Mouse (Mus musculus): ENCODE results near the gene Impdh2.

Gene Impdh2

DNA sequence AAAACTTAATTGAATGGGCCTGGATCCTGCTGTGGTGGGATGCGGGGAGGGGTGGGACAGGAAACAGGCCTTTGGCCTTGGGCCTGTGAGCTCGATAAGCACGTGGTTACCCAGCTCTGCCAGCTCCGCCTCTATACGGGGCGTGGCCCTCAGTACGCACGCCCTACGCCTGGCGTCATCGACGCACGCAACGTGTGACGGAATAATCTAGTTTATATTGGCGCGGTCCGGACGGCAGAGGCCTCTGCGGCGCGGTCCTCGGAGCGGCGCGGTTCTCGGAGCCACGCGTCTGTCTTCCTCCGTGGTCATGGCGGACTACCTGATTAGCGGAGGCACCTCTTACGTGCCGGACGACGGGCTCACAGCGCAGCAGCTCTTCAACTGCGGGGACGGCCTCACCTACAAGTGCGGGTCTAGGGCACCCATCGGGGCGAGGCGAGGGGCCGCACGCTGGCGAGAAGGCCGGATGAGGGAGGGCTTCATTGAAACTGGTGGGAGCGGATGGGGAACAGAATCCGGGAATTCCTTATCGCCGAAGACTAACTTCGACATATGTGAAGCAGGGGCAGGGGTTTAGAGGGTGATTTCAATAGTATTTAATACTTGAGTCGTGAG lies at the start of gene Impdh2:
Gene Impdh2 (plus strand): TSS at position 60 of the 615 bp plus-strand sequence.
- DNase-seq, result peak; percentile 96

DNA sequence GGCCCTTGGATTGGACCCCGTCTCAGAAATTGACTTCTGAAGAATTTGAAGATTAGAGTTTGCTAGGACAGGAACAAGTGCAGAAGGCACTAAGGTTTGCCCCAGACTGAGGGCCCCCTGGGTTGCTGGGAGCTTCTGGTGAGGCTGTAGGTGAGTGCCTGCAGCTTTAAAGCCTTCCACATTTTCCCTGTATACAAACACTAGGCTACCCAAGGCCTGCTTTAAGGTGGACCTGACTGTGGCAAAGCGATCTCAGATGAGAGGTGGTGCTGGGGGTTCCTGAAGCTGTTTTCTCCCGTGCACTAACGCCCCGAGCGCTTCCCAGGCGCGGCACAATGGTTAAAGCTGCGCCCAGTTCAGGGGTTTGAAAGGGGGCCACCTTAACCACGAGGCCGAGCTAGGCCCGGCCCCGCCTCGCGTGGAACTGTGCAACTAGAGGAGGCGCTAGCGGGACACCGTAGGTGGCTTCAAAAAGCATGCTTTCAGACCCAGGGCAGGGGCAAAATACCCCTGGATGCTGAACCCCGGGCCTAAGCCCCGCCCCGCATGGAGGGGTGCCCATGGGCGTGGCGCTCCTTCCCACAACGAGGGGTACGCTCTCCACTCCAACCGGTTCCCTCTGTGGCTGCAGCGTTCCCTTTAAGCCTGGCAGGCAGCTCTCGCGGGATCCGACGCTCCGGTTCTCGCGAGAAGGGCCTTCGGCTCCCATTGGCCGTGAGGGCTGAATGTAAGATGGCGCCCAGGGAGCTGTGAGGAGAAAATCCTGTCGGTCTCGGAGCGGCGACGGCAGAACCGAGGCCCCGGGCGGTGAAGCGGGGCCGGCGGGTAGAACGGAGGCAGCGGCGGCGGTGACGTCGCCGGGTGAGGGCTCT lies 43.5 kb upstream of the Impdh2 start, which contains the start of gene Qrich1:
Gene Qrich1 (plus strand): TSS at position 427 of the 872 bp plus-strand sequence.
- DNase-seq, result peak; percentile 97

DNA sequence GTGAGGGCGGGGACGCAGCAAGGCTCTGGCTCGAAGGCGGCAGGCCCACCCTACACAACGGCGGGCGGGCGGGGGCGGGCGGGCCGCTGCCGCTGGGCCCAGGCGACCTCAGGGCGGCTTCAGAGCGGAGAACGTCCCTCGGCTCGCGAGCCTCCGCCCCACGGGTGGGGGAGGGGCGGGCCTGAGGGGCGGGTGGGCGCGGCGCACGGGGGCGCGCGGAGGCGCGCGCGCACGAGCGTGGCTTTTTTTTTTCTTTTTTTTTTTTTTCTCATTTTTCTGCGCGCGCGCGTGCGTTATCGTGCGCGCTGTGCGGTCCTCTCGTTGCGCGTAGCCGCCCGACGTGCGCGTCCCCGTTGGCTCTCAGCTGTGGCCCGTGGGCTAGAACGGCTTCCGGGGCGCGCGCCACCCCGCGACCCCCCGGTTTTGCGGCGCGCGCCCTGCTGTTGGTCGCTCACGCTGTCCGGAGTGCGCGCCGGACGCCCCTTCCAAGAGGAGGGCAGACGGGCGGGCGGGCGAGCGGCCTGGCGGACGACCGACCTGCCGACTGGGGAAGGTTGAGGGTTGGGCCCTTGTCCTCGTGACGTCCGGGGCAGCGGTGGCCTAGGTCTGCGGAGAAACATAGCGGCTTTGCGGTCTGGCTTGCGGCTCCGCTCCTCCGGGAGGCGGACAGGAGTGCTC lies 42.7 kb upstream of the Impdh2 start:
- peak; percentile 84 for DNase-seq

DNA sequence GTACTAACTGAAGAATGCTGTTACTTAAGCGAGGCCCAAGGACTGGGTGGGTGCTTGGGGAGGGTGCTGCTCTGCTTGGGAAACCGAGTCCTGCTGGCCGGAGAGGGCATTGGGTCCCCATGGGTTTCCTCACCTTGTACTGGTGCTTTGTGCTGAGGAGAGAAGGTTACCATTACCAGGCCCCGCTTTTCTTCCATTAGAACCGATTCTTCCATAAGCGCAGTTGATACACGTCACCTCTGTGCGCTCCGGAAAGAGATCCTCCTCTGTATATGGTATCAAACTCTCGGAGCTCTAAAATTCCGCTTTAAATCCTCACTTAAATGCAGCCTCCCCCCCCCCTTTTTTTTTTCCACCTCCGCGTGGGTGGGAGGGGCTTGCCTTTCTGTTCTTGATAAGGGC lies 42.2 kb upstream of the Impdh2 start:
- DNase-seq, result no peak

DNA sequence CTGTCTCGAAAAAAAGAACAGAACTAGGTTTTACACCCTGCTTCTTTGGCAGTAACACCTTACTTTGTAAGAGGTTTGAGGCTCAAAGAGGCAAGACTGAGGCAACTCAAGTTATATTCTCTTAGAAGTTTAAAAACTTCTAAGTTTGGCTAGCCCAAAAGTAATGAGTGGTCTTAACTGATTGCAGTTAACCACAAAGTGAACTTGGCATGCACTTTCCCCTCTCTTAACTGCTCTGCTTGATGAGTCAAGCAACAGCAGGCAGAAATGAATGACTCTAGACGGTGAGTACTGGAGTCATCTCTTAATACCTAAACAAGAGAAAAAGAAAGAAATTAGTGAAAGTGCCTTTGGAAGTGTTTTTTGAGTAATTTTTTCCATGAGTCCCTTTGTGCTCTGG lies 38.5 kb upstream of the Impdh2 start:
- no peak for DNase-seq

DNA sequence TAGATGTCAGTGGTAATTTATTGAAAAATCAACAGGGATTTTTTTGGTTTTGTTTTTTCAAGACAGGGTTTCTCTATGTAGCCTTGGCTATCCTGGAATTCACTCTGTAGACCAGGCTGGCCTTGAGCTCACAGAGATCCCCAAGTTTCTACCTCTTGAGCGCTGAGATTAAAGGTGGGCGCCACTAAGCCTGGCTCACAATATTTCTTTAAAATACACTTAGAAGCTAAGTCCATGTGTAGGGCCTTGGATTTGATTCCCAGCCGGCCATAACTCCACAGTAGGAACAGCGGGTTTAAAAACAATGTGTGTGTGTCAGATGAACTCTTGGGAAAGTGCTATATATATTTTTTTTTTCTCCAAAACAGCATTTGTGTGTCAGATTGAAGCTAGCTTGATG lies 36.7 kb upstream of the Impdh2 start:
- DNase-seq, result no peak

DNA sequence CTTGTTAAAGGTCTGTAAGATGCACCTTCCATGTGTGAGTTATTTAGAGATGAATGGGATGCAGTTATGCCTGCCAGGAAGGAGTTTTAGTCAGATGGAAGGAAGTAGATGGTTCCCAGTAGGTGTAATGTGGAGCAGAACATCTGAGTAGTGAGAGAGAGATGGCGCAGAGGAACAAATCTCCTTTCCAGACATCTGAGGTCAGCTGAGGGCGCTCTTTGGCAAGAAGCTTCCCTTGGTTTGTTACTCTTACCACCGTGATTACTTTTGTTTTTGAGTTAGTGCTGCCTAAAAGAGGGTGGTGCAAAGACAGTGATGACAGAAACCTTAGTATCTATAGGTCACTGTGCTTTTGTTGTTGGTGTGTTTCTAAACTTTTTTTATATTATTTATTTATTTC lies 34.7 kb upstream of the Impdh2 start:
- DNase-seq, result no peak

DNA sequence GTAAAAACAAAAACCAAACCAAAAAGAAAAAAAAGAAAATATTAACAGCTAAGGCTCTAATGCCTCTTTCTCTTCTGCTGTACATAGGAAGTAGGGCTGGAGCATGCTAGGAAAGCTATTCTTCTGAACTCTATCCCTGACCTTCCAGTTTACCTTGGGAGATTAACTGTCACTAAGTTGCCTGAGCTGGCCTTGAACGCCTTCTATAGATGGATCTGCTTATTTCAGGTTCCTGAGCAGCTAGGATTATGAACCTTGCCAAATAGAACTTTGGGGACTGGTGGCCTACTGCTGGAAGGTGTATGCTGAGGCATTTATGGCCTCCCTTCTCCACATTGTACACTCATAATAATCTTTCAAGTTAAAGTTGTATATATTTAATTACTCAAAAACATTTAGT lies 29.1 kb upstream of the Impdh2 start:
- DNase-seq, result no peak

DNA sequence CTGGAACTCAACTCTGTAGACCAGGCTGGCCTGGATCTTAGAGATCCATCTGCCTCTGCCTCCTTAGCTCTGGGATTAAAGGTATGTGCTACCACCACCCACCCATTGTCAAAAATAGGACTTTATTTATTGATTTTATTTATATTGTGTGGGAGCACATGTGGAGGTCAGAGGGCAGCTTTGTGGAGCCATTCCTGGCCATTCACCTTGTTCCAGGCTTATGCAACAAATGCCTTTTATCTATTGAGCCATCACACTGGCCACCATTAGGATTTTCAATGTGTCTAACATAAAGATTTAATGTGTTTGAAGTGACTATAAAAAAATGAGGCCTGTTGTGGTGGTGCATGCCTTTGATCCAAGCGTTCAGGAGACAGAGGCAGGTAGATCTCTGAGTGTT lies 28.6 kb upstream of the Impdh2 start:
- DNase-seq, result no peak

DNA sequence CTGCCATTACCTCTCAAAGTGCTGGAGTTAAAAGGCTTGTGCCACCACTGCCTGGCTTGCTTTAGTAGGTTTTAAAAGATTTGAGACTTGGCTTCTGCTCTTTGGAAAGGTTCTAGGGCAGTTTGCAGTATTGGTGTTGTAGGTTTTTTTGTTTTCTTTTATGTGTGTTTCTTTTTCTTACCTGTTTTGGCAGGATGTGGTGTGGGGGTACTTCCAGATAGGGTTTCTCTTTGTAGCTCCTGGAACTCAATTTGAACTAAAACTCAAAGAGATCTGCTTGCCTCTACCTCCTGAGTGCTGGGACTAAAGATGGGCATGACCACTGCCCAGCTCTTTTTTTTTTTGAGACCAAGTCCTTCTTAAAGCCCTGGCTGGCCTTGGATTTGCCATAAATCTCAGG lies 19.2 kb upstream of the Impdh2 start:
- DNase-seq, result no peak

DNA sequence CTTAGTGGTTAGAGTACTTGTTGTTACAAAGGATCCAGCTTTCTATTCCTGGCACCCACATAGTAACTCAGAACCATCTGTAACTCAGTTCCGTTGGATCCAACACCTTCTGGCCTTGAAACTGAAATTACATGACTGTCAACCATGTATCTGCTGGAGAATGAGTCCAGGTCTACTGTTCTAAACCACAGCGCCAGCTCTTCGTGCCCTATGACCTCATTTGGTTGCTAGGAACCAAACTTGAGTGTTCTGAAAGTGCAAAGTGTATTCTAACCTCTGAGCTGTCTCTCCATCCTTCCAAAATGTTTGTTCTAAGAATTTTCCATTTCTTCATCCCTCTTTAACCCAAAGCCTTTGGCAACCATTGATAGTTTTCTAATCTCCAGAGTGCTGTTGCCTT lies 14.1 kb upstream of the Impdh2 start:
- DNase-seq, result no peak

DNA sequence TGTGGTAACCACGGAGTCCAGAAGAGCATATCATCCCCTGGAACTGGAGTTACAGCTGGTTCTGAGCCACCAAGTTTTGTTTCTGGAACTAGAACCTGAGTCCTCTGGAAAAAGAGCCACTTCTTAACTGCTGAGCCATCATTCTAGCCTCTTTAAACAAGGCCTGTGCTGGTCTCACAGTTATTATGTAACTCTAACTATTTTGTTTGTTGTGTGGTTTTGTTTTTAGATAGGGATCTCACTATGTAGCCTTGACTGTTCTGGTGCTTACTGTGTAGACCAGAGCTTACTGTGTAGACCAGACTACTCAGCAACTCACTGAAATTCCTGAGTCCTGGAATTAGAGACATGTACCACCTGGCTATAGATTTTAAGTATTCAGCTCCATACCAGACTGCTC lies 13.2 kb upstream of the Impdh2 start:
- no peak for DNase-seq

DNA sequence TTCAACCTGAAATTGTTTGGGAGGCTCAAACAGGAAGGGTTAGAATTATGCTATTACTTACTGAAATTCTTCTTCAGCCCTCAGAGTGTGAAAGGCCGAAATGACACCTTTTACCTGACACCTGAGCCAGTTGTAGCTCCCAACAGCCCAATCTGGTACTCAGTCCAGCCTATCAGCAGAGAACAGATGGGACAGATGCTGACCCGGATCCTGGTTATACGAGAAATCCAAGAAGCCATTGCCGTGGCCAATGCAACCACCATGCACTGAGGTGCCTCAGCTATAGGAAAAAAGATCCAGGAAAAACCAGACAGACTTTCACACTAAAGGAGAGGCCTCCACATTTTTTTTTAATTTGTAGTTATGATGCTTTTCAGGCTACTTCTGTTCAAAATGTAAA lies 917 bp upstream of the Impdh2 start:
- DNase-seq, result no peak

DNA sequence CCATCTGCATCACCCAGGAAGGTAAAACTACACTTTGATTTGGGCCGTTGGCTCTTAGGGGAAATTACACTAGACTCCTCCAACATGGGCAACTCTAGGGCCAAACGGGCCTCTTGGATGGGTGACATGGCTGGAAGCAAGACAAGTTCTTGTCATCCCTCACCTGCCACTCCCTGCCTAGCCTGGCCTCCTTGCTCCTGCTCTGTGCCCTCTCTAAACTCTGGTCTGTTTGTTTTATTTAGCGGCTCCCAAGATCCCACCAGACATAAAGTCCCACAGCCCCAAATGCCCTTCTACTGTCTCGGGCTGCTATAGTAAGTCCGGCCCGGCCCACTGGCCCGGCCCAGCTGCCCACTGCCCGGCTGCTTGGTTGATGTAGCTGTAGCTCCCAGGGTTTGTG lies 3.6 kb downstream of the Impdh2 start:
- no peak for DNase-seq

DNA sequence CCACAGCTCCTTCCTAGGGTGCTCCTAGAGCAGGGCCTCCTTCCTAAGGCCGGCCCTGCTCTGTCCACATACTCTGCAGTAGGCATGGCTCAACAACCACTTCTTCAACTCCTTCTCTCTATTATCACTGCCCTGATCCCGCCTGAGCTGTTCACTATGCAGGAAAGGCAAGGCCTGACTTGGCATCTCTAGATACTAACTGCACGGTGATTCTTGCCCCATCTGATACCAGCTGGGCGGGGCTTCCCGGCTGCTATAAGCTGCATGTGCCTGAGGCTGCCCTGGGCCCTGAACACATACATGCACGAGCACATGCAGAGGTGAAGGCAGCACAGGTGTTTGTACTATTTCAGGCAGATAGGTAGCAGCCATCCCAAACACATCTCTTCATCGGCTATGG lies 4.0 kb downstream of the Impdh2 start:
- DNase-seq, result no peak

DNA sequence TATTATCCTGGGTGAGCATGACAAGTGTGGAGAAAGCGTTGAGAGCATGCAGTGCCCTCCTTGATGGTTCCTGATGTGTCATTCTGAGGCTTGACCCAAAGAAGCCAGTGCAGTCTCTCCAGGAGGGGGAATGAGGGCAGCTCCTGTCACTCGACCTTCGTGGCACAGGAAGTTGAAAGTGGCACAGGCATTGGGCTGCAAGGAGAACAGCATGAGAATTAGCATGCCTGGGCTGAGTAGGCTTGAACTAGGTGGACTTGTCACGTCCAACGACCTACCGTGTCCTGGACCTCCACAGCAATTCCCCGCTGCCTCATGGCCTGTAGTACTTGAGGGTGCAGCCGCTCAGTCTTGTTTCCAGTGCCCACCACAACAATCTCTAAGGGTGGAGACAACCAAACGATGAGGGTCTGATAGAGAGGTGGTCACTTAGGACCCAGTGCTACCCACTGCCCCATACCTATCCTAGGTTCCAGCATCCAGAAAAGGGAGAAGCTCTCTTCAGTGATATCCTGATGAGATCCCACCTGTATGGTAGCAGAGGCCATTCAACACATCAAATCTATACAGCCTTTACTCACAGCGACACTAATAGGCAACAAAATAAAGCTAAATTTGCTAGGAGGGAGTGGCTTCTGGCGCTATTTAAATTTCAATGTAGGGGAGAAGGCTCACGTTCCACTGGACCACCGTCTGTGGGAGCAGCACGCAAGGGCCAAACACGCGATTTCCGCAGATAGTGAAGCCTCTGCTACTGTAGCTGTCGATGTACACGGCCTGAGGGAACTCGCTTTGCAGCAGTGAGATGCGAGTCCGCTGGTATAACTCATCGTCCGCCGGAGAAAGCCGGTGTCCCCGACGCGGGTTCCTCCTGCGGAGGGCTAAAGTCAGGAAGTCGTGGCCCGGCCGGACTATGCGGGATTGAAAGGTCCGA lies 6.1 kb downstream of the Impdh2 start:
- DNase-seq, result no peak

DNA sequence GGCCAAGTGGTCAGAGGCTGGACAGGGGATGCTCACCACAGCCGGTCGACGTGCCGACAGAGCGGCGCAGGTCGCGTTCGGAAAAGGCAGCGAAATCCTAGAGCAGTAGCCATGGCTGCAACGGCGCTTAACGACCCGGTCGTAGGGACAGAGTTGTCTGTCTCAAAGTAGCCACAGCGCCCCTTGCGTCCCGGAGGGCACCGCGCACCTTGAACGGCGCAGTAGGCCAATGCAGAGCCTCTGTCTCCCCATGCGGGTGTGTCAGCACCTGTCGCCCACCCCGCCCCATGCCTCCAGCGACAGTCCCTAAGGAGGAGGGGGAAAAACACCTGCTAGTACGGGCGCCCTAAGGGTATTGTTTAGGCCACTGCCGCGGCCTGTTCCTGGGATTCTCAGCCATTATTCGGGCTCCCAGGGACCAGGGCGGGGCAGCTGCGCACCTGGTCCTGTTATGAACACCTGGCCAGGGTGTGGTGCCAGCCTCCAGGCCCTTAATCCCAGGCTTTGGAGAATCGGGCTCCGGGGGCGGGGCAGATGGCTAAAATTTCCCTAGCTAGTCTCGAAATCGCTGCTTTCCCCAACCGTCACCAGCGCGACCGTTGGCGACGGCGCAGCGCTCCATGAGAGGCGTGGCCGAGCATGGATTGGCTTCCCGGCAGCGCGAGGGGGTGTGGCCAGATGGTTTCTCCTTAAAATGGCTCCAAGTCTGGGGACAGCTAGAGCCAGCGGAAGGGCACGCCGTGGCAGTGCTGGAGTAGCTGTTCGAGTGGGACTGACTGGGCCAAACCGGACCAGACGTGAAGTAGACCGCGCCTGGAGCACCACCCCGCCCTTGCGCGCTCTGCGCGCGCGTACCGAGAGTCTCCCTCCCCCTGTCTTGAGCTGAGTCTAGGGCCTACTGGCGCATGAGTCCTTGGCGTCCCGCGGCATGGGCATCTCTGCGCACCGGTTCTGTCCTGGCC lies 7.0 kb downstream of the Impdh2 start, which contains the start of gene Ndufaf3:
Gene Ndufaf3 (minus strand): TSS at position 620 of the 962 bp plus-strand sequence.
- DNase-seq, result peak; percentile 98

DNA sequence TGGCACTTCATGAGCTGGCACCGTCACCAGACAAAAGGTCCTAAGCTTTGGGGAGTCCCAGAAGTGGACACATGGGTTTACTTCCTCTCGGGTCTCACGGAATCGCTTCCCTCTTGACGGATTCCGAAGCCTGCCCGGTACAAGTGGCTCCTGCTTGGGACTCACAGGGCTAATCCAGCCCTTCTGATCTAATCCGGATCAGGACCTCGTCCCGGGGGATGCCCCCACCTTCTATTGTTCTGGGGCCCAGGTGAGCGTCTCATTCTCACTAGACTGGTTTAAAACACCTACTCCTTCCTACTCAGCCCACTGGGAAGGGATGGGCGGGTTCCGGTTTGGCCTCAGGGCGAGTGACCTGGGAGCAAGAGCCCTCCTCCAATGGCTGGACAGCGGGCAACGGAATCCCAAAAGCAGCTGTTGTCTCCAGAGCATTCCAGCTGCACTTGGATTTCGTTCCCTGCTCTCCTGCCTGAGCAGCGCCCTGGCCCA lies 7.9 kb downstream of the Impdh2 start:
- DNase-seq, result peak; percentile 36

DNA sequence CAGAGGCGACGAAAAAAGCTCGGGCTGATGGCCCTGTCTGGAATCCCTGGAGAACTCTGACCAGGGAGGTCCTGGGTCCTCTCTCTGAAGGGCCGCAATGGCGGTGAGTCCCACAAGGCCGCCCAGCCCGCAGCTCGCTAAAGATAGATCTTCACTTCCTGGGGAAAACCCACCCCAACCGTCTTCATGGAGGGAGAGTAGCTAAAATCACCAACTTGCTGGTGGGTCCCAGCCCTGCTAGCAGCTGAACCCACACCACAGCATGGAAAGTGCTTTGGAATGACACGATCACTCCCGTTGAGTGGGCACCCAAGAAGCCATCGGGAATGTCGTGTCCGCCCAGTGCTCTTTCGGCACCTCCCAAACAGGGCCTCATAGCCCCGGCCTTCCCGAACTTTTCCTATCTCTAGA lies 8.4 kb downstream of the Impdh2 start:
- DNase-seq, result no peak

DNA sequence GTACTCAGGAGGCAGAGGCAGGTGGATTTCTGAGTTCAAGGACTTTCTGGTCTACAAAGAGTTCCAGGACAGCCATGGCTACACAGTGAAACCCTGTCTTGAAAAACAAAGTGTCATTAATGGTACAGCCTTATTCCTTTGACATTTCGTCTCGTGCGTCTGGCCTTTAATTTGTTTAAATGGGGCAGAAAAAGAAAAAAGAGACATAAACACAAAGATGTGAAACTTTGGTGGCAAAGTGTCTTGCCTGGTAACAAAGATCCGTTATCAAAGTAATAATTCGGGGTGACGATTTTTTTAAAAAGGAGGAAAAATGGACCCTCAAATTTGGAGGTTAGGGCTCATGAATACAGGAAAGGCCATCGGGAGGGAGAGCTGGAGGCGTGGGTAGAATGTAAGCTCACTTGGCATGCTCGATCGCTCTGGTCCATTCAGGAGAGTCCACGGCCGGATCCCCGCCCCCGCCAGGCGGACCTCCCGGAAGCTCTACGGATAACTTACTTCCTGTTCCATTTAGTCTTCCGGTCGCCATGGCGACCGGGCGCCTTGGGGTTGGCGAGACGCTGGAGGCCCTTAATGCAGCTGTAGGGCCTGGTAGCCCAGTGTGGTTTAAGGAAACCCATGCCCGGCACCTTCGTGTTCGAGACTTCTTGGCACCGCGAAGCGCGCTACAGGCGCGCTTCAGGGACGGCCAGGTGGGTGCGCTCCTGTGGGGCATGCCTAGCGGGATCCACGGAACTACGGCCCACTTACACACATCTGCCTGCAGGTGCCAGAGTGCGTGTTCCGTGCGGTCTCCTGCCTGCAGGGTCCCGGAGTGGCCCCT lies 9.5 kb downstream of the Impdh2 start, which contains the start of gene Dalrd3:
Gene Dalrd3 (plus strand): TSS at position 506 of the 826 bp plus-strand sequence.
- DNase-seq, result peak; percentile 91

Measured in kidney, adult 18-20 months (tissue).